Mouse (Mus musculus): Measurements from ENCODE around the gene Olfr1121. TPM values are rescaled to one million over a fixed set of nuclear protein-coding genes. Genes with fewer than 3 reads are reported as not detected.
"Not testable (repeated sequence)": the region's sequence is repeated elsewhere in the genome, so short reads cannot be mapped to it uniquely, and the experiment has no call there.

Gene Olfr1121
- not detected in 2 replicates for polyA plus RNA-seq (2015; fragmentation: Nextera tagmentation; extraction: Ambion mirVana)

- Histone ChIP-seq H3K4me2 (ENCODE audit: low read length) (no peak within 1 kb of the TSS), H3K4me3 (replicated peaks; ENCODE audit: low read depth, low read length) (no peak within 1 kb of the TSS), H3K27ac (no peak within 1 kb of the TSS), H3K27me3 (ENCODE audit: insufficient read depth, low read length) (no peaks in the 10 kb centered on the region), H3K4me1 (replicated peaks; ENCODE audit: insufficient read depth, low read length) (no peaks in the 10 kb centered on the region), H3K9me3 (replicated peaks; ENCODE audit: low read length) (no peaks in the 10 kb centered on the region), H3K36me3 (ENCODE audit: insufficient read depth, low read length) (no peaks in the 10 kb centered on the region), H3K9ac (ENCODE audit: low read depth, low read length) (no peak within 1 kb of the TSS)
- no peak for TF ChIP-seq CTCF (IDR thresholded peaks at IDR 0.05; ENCODE audit: low read depth)
- ATAC-seq (replicated peaks; ENCODE audit: low FRiP score, low read depth) (no peak), DNase-seq (ENCODE audit: low spot score) (no peak)
- 27% methylated on average over 1 of the region's 1 CpGs for WGBS
Observed at GRCm38 (mm10) chr2:87369595-87369994, at the start of gene Olfr1121. Olfr1121 (plus strand) TSS chr2:87369895.

GRCm38 (mm10) chr2:87354515-87354914 lies 15.2 kb upstream of the Olfr1121 start, which contains the start of gene Olfr1120:
Olfr1120 (plus strand) TSS chr2:87354815.
- DNase-seq (ENCODE audit: low spot score) (no peak), ATAC-seq (replicated peaks; ENCODE audit: low FRiP score, low read depth) (no peak)
- Histone ChIP-seq H3K4me3 (replicated peaks; ENCODE audit: low read depth, low read length) (no peak within 1 kb of the TSS), H3K4me1 (replicated peaks; ENCODE audit: insufficient read depth, low read length) (no peaks in the 10 kb centered on the region), H3K4me2 (ENCODE audit: low read length) (no peak within 1 kb of the TSS), H3K9ac (ENCODE audit: low read depth, low read length) (no peak within 1 kb of the TSS), H3K36me3 (ENCODE audit: insufficient read depth, low read length) (no peaks in the 10 kb centered on the region), H3K27ac (no peak within 1 kb of the TSS), H3K27me3 (ENCODE audit: insufficient read depth, low read length) (no peaks in the 10 kb centered on the region), H3K9me3 (replicated peaks; ENCODE audit: low read length) (no peaks in the 10 kb centered on the region)
- WGBS = 51% methylated on average over 2 of the region's 2 CpGs
- TF ChIP-seq CTCF (IDR thresholded peaks at IDR 0.05; ENCODE audit: low read depth) = no peak

- H3K9ac ChIP-seq (ENCODE audit: low read depth, low read length); H3K4me1 ChIP-seq (replicated peaks; ENCODE audit: insufficient read depth, low read length); DNase-seq (ENCODE audit: low spot score); H3K27me3 ChIP-seq (ENCODE audit: insufficient read depth, low read length); H3K9me3 ChIP-seq (replicated peaks; ENCODE audit: low read length); H3K4me2 ChIP-seq (ENCODE audit: low read length); ATAC-seq (replicated peaks; ENCODE audit: low FRiP score, low read depth); H3K27ac ChIP-seq; H3K36me3 ChIP-seq (ENCODE audit: insufficient read depth, low read length); H3K4me3 ChIP-seq (replicated peaks; ENCODE audit: low read depth, low read length): not testable (repeated sequence)
- 83% methylated on average over 2 of the region's 2 CpGs for WGBS
Observed at GRCm38 (mm10) chr2:87360121-87360520, 9.6 kb upstream of the Olfr1121 start.

- Histone ChIP-seq H3K4me1 (replicated peaks; ENCODE audit: insufficient read depth, low read length) (no peaks in the 10 kb centered on the region), H3K27me3 (ENCODE audit: insufficient read depth, low read length) (no peaks in the 10 kb centered on the region), H3K4me3 (replicated peaks; ENCODE audit: low read depth, low read length) (no peak overlapping the region), H3K36me3 (ENCODE audit: insufficient read depth, low read length) (no peaks in the 10 kb centered on the region), H3K27ac (no peak overlapping the region), H3K9ac (ENCODE audit: low read depth, low read length) (no peak overlapping the region), H3K9me3 (replicated peaks; ENCODE audit: low read length) (no peaks in the 10 kb centered on the region), H3K4me2 (ENCODE audit: low read length) (no peak overlapping the region)
- DNase-seq (ENCODE audit: low spot score) (no peak), ATAC-seq (replicated peaks; ENCODE audit: low FRiP score, low read depth) (no peak)
- WGBS = 87% methylated on average over 4 of the region's 4 CpGs
- no peak for TF ChIP-seq CTCF (IDR thresholded peaks at IDR 0.05; ENCODE audit: low read depth)
Observed at GRCm38 (mm10) chr2:87371726-87372125, 2.0 kb downstream of the Olfr1121 start.

GRCm38 (mm10) chr2:87383935-87384334 lies 14.2 kb downstream of the Olfr1121 start:
- no peak for ATAC-seq (replicated peaks; ENCODE audit: low FRiP score, low read depth)
- Histone ChIP-seq H3K27me3 (ENCODE audit: insufficient read depth, low read length) (no peaks in the 10 kb centered on the region), H3K4me1 (replicated peaks; ENCODE audit: insufficient read depth, low read length) (no peaks in the 10 kb centered on the region)

GRCm38 (mm10) chr2:87385549-87385948 lies 15.9 kb downstream of the Olfr1121 start, which contains the start of gene Olfr1122:
Olfr1122 (plus strand) TSS chr2:87385849.
- H3K4me2 ChIP-seq (ENCODE audit: low read length) = no peak within 1 kb of the TSS
- TF ChIP-seq CTCF (IDR thresholded peaks at IDR 0.05; ENCODE audit: low read depth) = no peak
- H3K9me3 ChIP-seq (replicated peaks; ENCODE audit: low read length) = no peaks in the 10 kb centered on the region
- H3K4me3 ChIP-seq (replicated peaks; ENCODE audit: low read depth, low read length) = no peak within 1 kb of the TSS
- WGBS = 85% methylated on average over 2 of the region's 2 CpGs
- no peaks in the 10 kb centered on the region for H3K4me1 ChIP-seq (replicated peaks; ENCODE audit: insufficient read depth, low read length)
- H3K36me3 ChIP-seq (ENCODE audit: insufficient read depth, low read length) = no peaks in the 10 kb centered on the region
- no peak within 1 kb of the TSS for H3K9ac ChIP-seq (ENCODE audit: low read depth, low read length)
- no peak for DNase-seq (ENCODE audit: low spot score)
- no peaks in the 10 kb centered on the region for H3K27me3 ChIP-seq (ENCODE audit: insufficient read depth, low read length)
- no peak within 1 kb of the TSS for H3K27ac ChIP-seq
- no peak for ATAC-seq (replicated peaks; ENCODE audit: low FRiP score, low read depth)

More at GRCm38 (mm10) chr2:87383935-87384334, 14.2 kb downstream of the Olfr1121 start:
- no peak overlapping the region for H3K9ac ChIP-seq (ENCODE audit: low read depth, low read length)
- no peak for TF ChIP-seq CTCF (IDR thresholded peaks at IDR 0.05; ENCODE audit: low read depth)
- no peak overlapping the region for H3K27ac ChIP-seq
- H3K9me3 ChIP-seq (replicated peaks; ENCODE audit: low read length) = no peaks in the 10 kb centered on the region
- WGBS = 83% methylated on average over 2 of the region's 2 CpGs
- no peaks in the 10 kb centered on the region for H3K36me3 ChIP-seq (ENCODE audit: insufficient read depth, low read length)
- no peak overlapping the region for H3K4me3 ChIP-seq (replicated peaks; ENCODE audit: low read depth, low read length)
- H3K4me2 ChIP-seq (ENCODE audit: low read length) = no peak overlapping the region
- no peak for DNase-seq (ENCODE audit: low spot score)

- not testable (repeated sequence) for H3K9ac ChIP-seq (ENCODE audit: low read depth, low read length); H3K27ac ChIP-seq; H3K4me1 ChIP-seq (replicated peaks; ENCODE audit: insufficient read depth, low read length); H3K4me3 ChIP-seq (replicated peaks; ENCODE audit: low read depth, low read length); H3K9me3 ChIP-seq (replicated peaks; ENCODE audit: low read length); H3K27me3 ChIP-seq (ENCODE audit: insufficient read depth, low read length); H3K36me3 ChIP-seq (ENCODE audit: insufficient read depth, low read length); ATAC-seq (replicated peaks; ENCODE audit: low FRiP score, low read depth); H3K4me2 ChIP-seq (ENCODE audit: low read length); DNase-seq (ENCODE audit: low spot score)
- WGBS = 83% methylated on average over 5 of the region's 5 CpGs
Observed at GRCm38 (mm10) chr2:87393605-87394004, 23.9 kb downstream of the Olfr1121 start.

GRCm38 (mm10) chr2:87394686-87395085 lies 25.0 kb downstream of the Olfr1121 start:
- not testable (repeated sequence) for H3K4me2 ChIP-seq (ENCODE audit: low read length); H3K4me3 ChIP-seq (replicated peaks; ENCODE audit: low read depth, low read length); H3K4me1 ChIP-seq (replicated peaks; ENCODE audit: insufficient read depth, low read length); H3K27ac ChIP-seq; ATAC-seq (replicated peaks; ENCODE audit: low FRiP score, low read depth); H3K9me3 ChIP-seq (replicated peaks; ENCODE audit: low read length); H3K9ac ChIP-seq (ENCODE audit: low read depth, low read length); H3K27me3 ChIP-seq (ENCODE audit: insufficient read depth, low read length); H3K36me3 ChIP-seq (ENCODE audit: insufficient read depth, low read length); DNase-seq (ENCODE audit: low spot score)
- 70% methylated on average over 7 of the region's 7 CpGs for WGBS

All from kidney, postnatal 0 days (tissue).